Mouse (Mus musculus) adrenal gland, postnatal 10 days (tissue): ENCODE data around the gene Arhgef25. TPM values are rescaled to one million over a fixed set of nuclear protein-coding genes. Genes with fewer than 3 reads are reported as not detected.
"Not testable (repeated sequence)": the region's sequence is repeated elsewhere in the genome, so short reads cannot be mapped to it uniquely, and the experiment has no call there.

Source experiments
- DNase-seq: peaks from one replicate; pipeline ENCODE4 v3.0.0; 2021; ENCODE audit warnings: mixed read lengths
- total RNA-seq, 2 experiments: library from RNA; stranded (reverse); gene quantifications; 2 replicates each; pipeline ENCODE4 v1.2.3; 2021

The Arhgef25 gene
- total RNA-seq, 2 experiments from 2014 or later, result 18.1 to 26.5 TPM

DNA sequence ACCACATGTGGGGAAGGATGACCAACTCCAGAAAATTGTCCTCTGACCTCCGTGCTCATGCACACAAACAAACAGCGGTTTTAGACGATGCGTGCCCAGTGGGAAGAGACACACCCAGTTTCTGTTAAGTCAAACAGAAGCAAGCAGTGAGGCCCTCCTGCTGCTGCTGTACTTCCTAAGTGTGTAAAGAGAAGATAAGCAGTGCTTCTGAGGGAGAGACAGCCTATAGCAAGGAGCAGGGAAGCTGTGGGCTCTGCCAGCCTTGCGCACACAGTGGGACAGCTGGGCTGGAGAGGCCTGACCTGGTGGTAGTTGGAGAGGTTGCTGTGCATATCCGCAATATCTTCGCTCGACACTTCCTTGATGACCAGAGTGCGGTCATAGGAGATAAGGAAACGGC is 15.5 kb upstream of the Arhgef25 start:
- DNase-seq, result no peak

DNA sequence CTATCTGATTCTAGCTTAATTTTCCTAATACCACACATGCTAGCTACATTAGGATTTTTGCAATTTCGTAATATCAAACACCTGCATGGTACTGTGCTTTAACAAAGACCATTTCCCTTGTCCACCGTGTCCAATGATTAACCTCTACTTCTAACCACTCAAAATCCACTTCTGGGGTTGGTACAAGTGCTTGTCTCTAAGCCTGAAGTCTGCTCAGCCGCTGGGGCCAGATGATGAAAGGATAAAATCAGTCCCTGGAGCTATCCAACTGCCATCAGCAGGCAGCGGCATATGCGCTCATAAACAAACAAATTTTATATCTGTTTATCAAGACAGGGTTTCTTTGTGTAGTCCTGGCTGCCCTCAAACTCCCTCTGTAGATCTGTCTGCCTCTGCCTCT is 14.7 kb upstream of the Arhgef25 start:
- no peak for DNase-seq

DNA sequence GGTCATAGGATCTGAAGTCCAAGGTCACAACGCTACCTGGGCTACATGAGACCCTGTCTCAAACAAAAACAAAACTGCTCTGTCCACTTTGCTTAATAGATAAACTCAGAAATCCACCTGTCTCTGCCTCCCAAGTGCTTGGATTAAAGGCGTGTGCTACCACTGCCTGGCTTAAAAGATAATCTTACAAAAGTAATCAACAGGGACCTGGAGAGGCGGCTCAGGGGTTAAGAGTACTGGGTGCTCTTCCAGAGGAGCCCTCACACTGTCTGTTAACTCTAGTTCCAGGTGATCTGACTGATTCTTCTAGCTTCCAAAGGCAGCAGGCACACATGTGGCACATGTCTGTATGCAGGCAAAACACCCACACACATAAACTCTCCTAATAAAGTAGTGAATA is 13.2 kb upstream of the Arhgef25 start:
- DNase-seq, result no peak

- DNase-seq, result no peak
These were observed 10.4 kb upstream of the Arhgef25 start for GRCm38 (mm10) chr10:127200279-127200678.

DNA sequence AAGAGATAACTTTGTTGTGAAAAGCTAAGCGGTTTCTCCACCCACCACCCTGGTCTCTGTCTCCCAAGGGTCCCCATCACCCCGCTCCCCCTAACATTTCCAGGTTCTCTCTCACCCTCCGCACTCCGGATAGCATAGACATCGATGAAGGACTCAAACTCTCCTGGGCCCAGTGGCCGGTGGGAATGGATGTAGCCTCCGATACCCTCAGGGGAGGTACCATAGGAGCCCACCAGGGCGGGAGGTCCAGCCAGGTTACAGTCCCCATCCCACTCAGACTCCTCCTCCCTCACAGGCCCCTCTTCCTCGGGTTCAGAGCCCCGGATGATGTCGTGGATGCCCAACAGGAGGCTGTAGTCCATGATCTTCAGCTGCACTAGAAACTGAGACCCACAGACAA is 9.6 kb upstream of the Arhgef25 start:
- DNase-seq, result no peak

GRCm38 (mm10) chr10:127199068-127199467 is 9.2 kb upstream of the Arhgef25 start:
- no peak for DNase-seq

DNA sequence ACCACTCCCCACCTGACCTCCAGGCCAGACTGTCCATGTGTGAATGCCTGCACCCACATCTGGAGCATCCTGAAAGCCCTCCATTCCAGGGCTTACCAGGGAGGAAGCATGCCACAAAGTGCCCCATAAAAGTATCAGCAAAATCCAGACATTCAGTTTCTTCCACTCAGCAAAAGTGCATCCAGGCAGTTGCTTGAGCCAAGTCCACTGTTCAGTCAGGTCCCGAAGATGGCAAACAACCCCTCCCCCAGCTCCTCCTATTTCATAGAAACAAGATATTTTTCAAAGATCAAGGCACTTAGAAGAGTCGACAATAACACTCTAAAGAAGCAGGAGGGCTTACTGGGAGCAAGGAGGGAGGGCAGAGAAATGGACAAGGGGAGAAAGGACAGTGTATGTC is 8.6 kb upstream of the Arhgef25 start:
- DNase-seq, result no peak

DNA sequence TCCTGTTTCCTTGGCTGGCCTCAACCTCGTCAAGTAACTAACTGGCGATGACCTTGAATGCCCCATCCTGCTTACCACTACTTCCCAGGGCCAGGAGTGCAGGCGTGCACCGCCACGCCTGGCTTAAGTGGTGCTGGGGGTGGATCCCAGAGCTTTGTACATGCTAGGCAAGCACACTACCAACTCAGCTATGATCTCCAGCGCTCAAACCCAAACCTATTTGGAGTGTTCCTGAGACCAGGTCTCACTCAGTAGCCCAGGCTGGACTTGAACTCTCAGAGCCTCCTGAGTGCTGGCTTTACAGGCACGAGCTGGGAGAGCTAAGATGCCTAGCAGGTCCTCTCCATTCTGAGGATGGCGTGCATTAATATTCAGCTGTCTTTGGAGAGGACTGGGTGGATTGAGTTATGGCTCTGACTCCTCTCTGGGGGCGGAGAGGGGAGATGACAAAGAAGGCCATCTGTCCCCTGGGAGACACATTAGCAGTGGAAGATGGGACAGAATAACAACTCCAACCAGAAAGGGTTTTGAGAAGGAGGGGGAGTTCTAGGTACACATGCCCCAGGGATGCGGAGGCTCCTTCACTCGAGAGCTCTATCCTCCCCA is 7.7 kb upstream of the Arhgef25 start:
- DNase-seq, result no peak

DNA sequence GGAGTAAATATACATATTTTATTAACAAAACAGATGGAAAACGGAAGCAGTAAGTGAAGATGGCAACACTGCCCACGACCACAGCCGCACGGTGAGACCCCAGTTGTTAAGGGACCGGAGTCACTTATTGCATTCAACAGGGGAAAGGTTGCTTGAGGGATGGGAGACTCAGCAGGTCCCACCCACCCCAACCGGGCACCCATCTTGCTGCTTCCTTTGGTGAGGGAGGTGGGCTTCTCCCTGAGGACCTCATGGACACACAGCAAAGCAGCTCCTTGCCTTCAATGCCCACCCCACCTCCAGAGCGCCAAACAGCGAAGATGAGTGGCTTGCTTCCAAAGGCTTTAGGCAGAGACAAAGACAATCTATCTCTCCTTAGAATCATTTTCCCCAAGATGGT is 7.2 kb upstream of the Arhgef25 start:
- DNase-seq, result no peak

DNA sequence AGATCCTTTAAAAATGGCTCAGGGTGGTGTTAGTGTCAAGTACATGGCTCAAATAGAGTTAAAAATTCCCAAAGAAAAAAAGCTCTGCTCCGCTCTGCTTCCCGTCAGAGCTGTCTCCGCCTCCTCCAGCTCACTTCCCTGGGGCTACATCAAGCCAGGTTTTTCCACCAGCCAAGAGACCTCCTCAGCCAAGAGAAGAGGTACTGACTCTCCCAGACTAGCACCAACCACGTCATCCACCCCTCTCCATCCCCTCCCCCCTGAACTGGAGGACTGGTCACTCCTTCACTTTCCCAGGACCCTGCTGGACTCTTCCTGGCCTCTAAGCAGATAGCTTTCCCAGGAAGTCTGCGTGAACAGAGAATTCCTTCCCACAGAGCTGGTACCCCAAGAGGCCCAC is 6.5 kb upstream of the Arhgef25 start:
- DNase-seq, result peak; percentile 72

DNA sequence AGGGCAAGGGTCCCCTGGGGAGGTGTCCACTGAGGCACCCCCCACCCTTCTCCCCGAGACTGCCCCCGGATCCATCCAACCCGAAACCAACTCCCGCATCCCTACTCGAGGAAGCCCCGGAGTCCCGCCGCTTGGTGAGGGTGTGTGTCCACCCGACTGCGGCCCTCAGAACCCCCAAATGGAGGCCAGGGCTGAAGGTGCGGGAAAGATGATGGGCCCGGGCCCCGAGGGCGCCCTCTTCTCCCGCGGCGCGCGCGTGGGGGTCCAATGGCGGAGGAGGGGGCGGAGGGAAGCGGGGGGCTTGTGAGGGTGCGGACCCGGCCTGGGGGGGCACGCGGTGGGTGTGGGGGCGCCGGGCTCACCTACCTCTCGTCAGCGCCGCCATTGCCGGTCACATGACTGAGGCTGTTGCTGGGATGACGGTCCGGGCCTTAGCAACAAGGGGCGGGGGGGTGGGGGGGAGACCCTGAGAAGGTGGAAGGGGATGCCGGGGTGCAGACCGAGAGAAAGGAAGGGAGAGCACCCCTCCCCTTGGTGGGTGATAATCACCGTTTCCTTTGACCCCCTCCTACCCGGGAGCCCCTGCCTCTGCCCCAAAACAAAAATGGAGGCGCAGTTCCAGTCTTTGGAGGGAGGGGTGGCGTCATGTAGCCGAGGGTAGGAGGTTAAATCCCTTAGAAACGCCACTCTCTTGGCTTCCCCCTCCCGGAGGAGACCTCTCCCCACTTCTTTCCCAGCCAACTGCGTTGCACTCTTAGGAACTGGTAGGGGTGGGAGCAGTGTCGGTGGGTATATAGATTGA is 5.6 kb upstream of the Arhgef25 start, which contains the start of gene Dtx3:
Dtx3 (minus strand) TSS at position 401 of the 802 bp plus-strand sequence.
- DNase-seq, result peak; percentile 62

DNA sequence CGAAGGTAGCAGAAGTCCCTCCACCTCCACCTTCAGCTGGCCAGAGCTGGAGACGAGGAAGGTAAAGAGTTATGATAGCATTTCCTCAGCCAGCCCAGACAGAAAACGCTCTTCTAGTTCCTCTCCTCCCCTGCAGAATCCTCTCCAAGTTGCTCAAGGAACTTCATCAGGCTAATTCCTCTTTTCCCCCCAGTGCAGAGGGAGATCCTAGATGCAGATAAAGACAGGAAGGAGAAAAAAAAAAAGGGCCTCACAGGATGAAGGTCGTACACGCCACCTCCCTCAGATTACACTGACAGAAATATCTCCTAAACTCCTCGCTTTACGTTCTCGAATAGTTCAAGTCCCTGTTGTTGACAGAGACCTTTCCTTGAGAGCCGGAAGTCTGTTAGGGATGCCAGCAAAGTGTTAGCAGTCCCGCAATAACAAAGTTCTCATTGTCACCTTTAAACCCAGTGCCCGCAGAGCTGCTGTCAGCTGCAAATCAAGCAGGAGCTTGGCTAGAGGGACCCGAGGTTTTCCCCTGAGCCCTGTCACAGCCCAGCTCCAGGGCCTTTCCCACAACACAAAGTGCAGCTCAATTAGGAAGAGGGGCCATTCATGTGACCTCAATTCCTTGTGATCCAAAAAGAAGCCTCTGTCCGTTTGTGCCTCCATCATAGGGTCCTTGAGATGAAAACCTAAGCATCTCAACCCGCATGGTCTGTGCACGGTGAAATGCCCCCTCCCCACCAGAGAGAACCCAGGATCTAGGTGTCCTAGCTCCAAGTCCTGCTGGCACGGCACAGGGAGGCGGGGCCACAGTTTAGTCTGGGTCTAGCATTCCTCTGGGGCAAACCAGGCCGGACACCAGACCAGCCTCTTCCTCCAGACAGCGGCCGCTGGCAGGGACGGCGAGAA is 4.8 kb upstream of the Arhgef25 start:
- peak; percentile 82 for DNase-seq

- no peak for DNase-seq
These were observed 3.1 kb upstream of the Arhgef25 start for GRCm38 (mm10) chr10:127193011-127193410.

DNA sequence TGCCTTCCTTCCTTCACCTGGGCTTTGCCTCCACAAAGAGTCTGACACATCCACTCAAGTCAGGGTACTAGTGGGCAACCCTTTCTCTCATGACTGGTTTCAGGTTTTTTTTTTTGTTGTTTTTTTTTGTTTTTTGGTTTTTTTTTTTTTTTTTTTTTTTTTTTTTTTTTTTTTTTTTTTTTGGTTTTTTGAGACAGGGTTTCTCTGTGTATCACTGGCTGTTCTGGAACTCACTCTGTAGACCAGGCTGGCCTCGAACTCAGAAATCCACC is 2.1 kb upstream of the Arhgef25 start:
- DNase-seq, result not testable (repeated sequence)

- no peak for DNase-seq
These were observed 1.5 kb upstream of the Arhgef25 start for GRCm38 (mm10) chr10:127191191-127192056.

- DNase-seq, result no peak
These were observed 711 bp upstream of the Arhgef25 start for GRCm38 (mm10) chr10:127190398-127191190.

DNA sequence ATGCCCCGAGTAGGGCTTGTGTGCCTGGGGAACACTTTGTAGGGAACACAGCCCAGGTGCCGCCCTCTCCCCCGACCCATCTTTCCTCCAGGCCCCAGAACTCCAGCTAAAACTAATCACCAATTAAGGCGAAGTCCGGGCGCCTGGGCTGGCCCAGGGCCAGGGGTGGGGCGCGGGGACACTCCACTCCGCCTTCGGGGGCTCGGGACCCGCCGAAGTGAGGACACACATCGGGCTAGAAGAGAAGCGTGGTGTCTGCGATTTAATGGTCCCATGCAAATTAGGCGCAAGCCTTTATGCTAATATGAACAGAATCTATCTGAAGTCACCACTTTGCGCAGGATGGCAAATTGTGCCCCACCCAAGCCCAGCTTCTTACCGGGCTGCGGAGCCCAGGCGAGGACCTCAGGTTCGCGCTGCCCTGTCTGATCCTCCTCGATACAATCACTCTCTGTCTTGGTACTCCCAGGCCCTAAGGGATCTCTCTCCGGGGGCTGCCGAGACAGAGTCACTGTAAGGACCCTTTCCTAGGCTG is 700 bp downstream of the Arhgef25 start:
- peak; percentile 51 for DNase-seq

GRCm38 (mm10) chr10:127188465-127189115 is 1.3 kb downstream of the Arhgef25 start:
- peak; percentile 76 for DNase-seq

- DNase-seq, result no peak
These were observed 1.8 kb downstream of the Arhgef25 start for GRCm38 (mm10) chr10:127188079-127188453.

DNA sequence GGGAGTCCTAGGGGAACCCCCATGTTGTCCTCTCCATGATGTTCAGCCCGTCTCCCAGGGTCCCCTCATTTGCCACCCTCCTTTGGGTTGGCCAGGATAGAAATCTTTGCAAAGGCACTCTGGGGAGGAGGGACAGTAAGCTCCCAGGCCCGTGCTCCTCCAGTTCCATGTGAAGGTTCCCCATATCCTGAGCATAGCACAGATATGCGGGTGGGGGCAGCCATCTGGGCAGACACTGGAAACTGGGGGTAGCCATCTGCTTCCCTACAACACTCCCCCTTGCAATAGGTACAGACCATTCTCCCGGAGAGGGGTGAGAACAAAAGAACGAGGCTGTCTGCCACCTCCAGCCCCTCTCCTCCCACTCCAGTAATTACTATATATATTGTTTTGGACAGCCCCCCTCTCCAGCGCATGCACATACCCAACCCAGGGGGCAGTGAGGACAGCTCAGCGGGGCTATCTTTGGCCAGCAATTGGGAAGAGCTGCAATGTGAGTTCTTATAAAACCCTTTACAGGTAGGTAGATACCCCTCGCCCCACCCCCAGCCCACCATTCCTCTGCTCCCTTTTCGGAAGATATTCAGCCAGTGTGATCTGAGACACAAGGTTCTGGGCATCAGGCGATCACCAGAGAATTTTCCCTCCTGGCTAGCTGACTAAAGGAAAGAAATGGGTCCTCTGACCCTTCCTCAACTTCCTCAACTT is 2.4 kb downstream of the Arhgef25 start:
- no peak for DNase-seq
